Mouse (Mus musculus) hematopoietic multipotent progenitor cell, adult 10-12 weeks (in vitro differentiated cells): Measurements from ENCODE around the gene Ube2u. TPM values are rescaled to one million over a fixed set of nuclear protein-coding genes. Genes with fewer than 3 reads are reported as not detected.

Experiments used
- polyA plus RNA-seq: library from polyadenylated mRNA; stranded (reverse); fragments of >175 nt; gene quantifications from 2 replicates; pipeline ENCODE4 v1.2.3, GENCODE M21; 2012; ENCODE audit warnings: low replicate concordance

The Ube2u gene
- not detected in 2 replicates for polyA plus RNA-seq

DNA sequence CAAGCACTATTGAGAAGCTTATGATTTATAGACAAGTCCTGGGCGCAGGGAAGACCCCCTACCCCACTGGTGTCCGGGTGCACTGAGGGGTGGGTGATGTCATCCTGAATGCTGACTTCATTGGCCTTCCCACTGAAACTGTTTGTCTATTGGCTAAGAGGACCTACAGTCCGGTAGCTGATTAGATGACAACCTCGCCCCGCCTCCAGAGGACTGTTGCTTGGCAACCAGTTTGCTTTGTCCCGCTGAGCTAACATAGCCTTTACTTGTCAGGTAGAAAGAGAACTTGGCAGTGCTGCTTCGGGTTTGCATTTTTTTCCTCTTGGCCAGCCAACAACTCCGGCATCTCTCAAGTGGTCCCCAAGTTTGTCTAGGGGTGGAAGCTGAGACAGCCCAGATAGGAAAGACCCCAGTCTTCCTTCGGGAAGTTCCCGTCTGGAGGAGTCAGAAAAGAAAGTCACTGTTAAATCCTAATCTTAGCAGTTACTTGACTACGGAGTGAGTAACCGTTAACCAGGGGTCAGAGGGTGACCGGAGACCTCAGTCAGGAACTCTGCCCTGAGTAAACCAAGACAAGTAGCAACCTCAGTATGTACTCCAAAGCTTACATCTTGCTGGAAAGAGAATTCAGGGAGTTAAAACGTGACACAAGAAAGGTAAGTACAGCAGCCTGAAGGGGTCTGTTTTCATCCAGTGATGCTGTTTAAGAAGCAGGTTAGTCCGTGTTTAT is at the start of gene Ube2u:
Gene Ube2u (plus strand): TSS at position 258 of the 730 bp plus-strand sequence.

